Mouse (Mus musculus) hindbrain, embryonic 13.5 days (tissue): ENCODE data around the gene Phf21a. TPM values are rescaled to one million over a fixed set of nuclear protein-coding genes. Genes with fewer than 3 reads are reported as not detected.

ENCODE experiments used
- ATAC-seq: fragments of 200-750 bp; cut with Nextera tagmentation; 2 replicates; pipeline ENCODE4 v1.8.0; 2017; ENCODE audit warnings: moderate TSS enrichment; ENCODE audit not compliant: low FRiP score
- H3K27ac ChIP-seq: fragments of 300-500 bp; sonication (generic); 2 replicates; pipeline ENCODE4 v1.5.1; 2015; ENCODE audit warnings: inconsistent platforms, mild to moderate bottlenecking, moderate library complexity
- H3K27me3 ChIP-seq: fragments of 300-500 bp; sonication (generic); 2 replicates; pipeline ENCODE4 v1.6.1; 2015; ENCODE audit warnings: mild to moderate bottlenecking, inconsistent platforms
- H3K36me3 ChIP-seq: fragments of 300-500 bp; sonication (generic); 2 replicates; pipeline ENCODE4 v1.6.1; 2015; ENCODE audit warnings: mild to moderate bottlenecking, inconsistent platforms
- H3K4me1 ChIP-seq: fragments of 300-500 bp; sonication (generic); replicated peaks from 2 replicates; pipeline ENCODE4 v1.6.1; 2015; ENCODE audit warnings: inconsistent platforms
- H3K4me2 ChIP-seq: fragments of 300-500 bp; sonication (generic); 2 replicates; pipeline ENCODE4 v1.6.1; 2015; ENCODE audit warnings: inconsistent platforms, mild to moderate bottlenecking, moderate library complexity
- H3K4me3 ChIP-seq: fragments of 300-500 bp; sonication (generic); 2 replicates; pipeline ENCODE4 v1.5.1; 2015; ENCODE audit warnings: mild to moderate bottlenecking, inconsistent platforms
- H3K9ac ChIP-seq: fragments of 300-500 bp; sonication (generic); 2 replicates; pipeline ENCODE4 v1.6.1; 2015; ENCODE audit warnings: mild to moderate bottlenecking, inconsistent platforms
- H3K9me3 ChIP-seq: fragments of 300-500 bp; sonication (generic); 2 replicates; pipeline ENCODE4 v1.6.1; 2016; ENCODE audit warnings: inconsistent platforms
- WGBS: fragments of 180-500 bp; shearing (Covaris S2); methylation state at CpG from one replicate; pipeline ENCODE4 v1.1.7; 2015; 5-methylcytosine and 5-hydroxymethylcytosine counted together
- polyA plus RNA-seq: library from polyadenylated mRNA; unstranded; fragments of >200 nt; fragmentation: Nextera tagmentation; extraction: Ambion mirVana; gene quantifications from 2 replicates; pipeline ENCODE4 v1.2.1, GENCODE M21; 2015

Gene Phf21a
- polyA plus RNA-seq, 1 experiment from 2014 or later: 38.4 TPM

DNA sequence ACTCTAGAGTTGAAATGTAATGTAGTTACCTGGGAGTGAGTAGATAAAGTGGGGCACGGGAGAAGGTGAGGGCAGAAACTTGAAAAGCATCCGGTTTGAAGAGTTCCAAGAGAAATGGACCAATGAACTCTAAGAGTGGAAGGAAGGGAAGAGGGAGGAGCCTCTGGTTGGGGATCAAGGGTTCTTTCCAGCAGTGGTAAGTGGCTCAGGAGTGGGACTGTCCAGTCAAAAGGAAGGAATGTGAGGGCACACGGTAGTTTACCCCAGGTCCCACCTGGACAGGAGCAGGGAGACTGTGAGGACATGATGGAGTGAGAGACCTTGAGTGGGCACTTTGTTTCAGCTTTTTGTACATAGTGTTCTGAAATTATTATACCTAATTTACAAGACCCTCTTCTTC lies 196.4 kb downstream of the Phf21a start:
- Histone ChIP-seq H3K9ac (no peak overlapping the region), H3K4me3 (no peak overlapping the region), H3K4me2 (no peak overlapping the region), H3K27me3 (no peaks in the 10 kb centered on the region), H3K36me3 (no peaks in the 10 kb centered on the region), H3K27ac (no peak overlapping the region), H3K9me3 (no peaks in the 10 kb centered on the region), H3K4me1 (peaks cover 13% of the 10 kb centered on the region)
- no peak for ATAC-seq
- 87% methylated on average over 3 of the region's 3 CpGs for WGBS

- Histone ChIP-seq H3K4me3 (no peak overlapping the region), H3K4me1 (no peaks in the 10 kb centered on the region; the same call in 1 of the 2 replicates), H3K27me3 (no peaks in the 10 kb centered on the region), H3K36me3 (no peaks in the 10 kb centered on the region), H3K4me2 (no peak overlapping the region), H3K9me3 (no peaks in the 10 kb centered on the region), H3K27ac (no peak overlapping the region), H3K9ac (no peak overlapping the region)
- 97% methylated on average over 3 of the region's 3 CpGs for WGBS
- ATAC-seq: no peak
Observed at GRCm38 (mm10) chr2:92291526-92291925, 198.6 kb downstream of the Phf21a start.

- Histone ChIP-seq H3K9ac (no peak overlapping the region), H3K4me1 (peaks cover 4% of the 10 kb centered on the region), H3K27ac (no peak overlapping the region), H3K4me3 (no peak overlapping the region), H3K9me3 (no peaks in the 10 kb centered on the region), H3K4me2 (no peak overlapping the region), H3K36me3 (no peaks in the 10 kb centered on the region), H3K27me3 (no peaks in the 10 kb centered on the region)
- 4% methylated on average over 6 of the region's 6 CpGs for WGBS
- ATAC-seq: no peak
Observed at GRCm38 (mm10) chr2:92296402-92296801, 203.5 kb downstream of the Phf21a start.

DNA sequence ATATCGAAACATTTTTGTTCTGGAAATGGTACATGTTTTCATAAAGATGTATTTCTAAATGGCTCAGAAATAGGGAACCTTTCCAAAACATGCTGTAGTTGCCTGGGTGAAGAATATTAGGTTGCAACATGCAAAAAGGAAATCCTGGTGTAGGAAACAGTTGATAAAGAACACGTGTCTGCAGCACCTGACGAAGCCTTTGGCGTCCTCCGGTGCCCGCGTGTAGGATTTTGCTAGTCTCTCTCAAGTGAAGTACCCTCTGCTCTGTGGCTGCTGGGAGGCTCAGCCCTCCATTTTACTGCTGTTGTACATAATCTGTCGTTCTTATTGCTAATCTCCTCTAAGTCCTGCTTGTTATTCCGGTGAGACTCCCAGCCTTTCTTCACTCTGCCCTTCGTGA lies 207.0 kb downstream of the Phf21a start:
- H3K9ac ChIP-seq: no peak overlapping the region
- WGBS: 66% methylated on average over 10 of the region's 10 CpGs
- no peak for ATAC-seq
- H3K4me2 ChIP-seq: no peak overlapping the region
- no peaks in the 10 kb centered on the region for H3K9me3 ChIP-seq
- no peaks in the 10 kb centered on the region for H3K36me3 ChIP-seq
- peaks cover 12% of the 10 kb centered on the region for H3K4me1 ChIP-seq
- H3K27ac ChIP-seq: peak overlapping the region; percentile 41; the same call in 1 of the 2 replicates
- no peaks in the 10 kb centered on the region for H3K27me3 ChIP-seq
- no peak overlapping the region for H3K4me3 ChIP-seq

- Histone ChIP-seq H3K4me2 (no peak overlapping the region), H3K36me3 (no peaks in the 10 kb centered on the region), H3K27me3 (no peaks in the 10 kb centered on the region), H3K9ac (no peak overlapping the region), H3K4me3 (no peak overlapping the region), H3K9me3 (no peaks in the 10 kb centered on the region), H3K4me1 (peaks cover 21% of the 10 kb centered on the region), H3K27ac (peak overlapping the region; percentile 35; the same call in 1 of the 2 replicates)
- ATAC-seq: no peak
- WGBS: 34% methylated on average over 5 of the region's 5 CpGs
Observed at GRCm38 (mm10) chr2:92301849-92302607, 209.1 kb downstream of the Phf21a start.

DNA sequence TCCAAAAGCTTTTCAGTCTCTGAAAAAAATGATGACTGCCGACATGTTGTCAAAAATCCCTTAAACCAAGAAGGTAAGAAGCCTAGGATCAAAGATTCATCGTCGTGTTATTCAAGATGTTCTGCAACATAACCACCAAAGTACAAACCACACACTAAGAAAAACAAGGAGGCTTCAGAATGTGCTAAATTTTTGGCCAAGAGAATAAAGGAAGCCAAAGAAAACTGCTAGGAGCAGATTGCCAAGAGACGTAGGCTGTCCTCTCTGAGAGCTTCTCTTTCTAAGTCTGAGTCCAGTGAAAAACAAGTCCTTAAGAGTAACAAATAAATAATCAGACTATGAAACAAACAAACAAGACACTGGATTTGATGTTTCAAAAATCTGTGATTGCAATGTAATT lies 219.6 kb downstream of the Phf21a start:
- 87% methylated on average over 4 of the region's 4 CpGs for WGBS
- Histone ChIP-seq H3K36me3 (peaks cover 4% of the 10 kb centered on the region; the same call in 1 of the 2 replicates), H3K4me2 (no peak overlapping the region), H3K9me3 (no peaks in the 10 kb centered on the region), H3K9ac (no peak overlapping the region), H3K4me1 (no peaks in the 10 kb centered on the region), H3K27ac (no peak overlapping the region), H3K4me3 (no peak overlapping the region), H3K27me3 (no peaks in the 10 kb centered on the region)
- ATAC-seq: no peak

DNA sequence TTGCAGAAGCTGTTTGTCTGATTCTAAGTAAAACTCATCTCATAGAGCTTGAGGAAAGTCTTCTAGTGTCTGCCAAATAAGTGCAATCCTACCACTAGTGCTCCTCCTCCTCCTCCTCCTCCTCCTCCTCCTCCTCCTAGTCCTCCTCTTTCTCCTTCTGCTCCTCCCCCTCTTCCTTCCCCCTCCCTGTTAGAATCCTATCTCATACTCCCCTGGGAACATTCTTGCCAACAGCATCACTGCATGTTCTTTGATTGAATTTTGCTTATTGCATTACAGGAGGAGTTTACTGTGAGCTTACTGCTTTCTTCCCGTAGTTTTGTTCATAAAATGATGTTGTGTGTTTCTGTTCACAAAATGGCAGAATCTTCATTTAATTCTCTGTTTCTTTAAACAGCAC lies 221.1 kb downstream of the Phf21a start:
- no peak overlapping the region for H3K4me2 ChIP-seq
- no peaks in the 10 kb centered on the region for H3K9me3 ChIP-seq
- no peak overlapping the region for H3K27ac ChIP-seq
- no peak for ATAC-seq
- H3K36me3 ChIP-seq: peaks cover 4% of the 10 kb centered on the region; the same call in 1 of the 2 replicates
- H3K4me1 ChIP-seq: no peaks in the 10 kb centered on the region
- H3K9ac ChIP-seq: no peak overlapping the region
- no peak overlapping the region for H3K4me3 ChIP-seq
- 83% methylated on average over 1 of the region's 1 CpGs for WGBS
- H3K27me3 ChIP-seq: no peaks in the 10 kb centered on the region

DNA sequence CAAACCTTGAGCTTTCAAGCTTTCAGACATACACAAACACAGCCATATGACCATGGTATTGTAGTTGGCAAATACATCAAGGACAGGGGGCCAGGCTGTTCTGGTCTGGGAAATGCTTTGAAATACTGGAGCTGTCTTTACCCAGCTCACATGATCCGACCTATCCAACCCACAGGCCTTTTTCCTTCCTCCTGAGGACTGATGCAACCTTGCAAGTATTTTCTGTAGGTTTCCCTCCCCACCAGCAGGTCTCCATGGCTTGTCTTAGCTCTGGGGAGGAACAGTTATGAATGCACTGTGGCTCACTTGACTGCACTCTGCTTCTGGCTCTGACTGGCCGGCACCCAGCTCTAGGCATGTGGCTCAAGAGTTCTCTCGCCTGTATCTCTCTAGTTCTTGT lies 223.7 kb downstream of the Phf21a start:
- no peak for ATAC-seq
- WGBS: 81% methylated on average over 3 of the region's 3 CpGs
- H3K9me3 ChIP-seq: no peaks in the 10 kb centered on the region
- no peaks in the 10 kb centered on the region for H3K27me3 ChIP-seq
- no peak overlapping the region for H3K9ac ChIP-seq
- H3K36me3 ChIP-seq: peaks cover 8% of the 10 kb centered on the region
- no peaks in the 10 kb centered on the region for H3K4me1 ChIP-seq
- no peak overlapping the region for H3K4me3 ChIP-seq
- H3K27ac ChIP-seq: no peak overlapping the region
- no peak overlapping the region for H3K4me2 ChIP-seq

- no peak overlapping the region for H3K9ac ChIP-seq
- 89% methylated on average over 5 of the region's 5 CpGs for WGBS
- H3K4me1 ChIP-seq: no peaks in the 10 kb centered on the region
- H3K9me3 ChIP-seq: no peaks in the 10 kb centered on the region
- H3K27ac ChIP-seq: no peak overlapping the region
- no peaks in the 10 kb centered on the region for H3K27me3 ChIP-seq
- no peak for ATAC-seq
- H3K4me2 ChIP-seq: no peak overlapping the region
- peaks cover 13% of the 10 kb centered on the region for H3K36me3 ChIP-seq
- H3K4me3 ChIP-seq: no peak overlapping the region
Observed at GRCm38 (mm10) chr2:92317228-92317627, 224.3 kb downstream of the Phf21a start.

- Histone ChIP-seq H3K4me3 (no peak overlapping the region), H3K27me3 (no peaks in the 10 kb centered on the region), H3K9ac (no peak overlapping the region), H3K4me1 (no peaks in the 10 kb centered on the region), H3K4me2 (no peak overlapping the region), H3K9me3 (no peaks in the 10 kb centered on the region), H3K36me3 (peaks cover 47% of the 10 kb centered on the region), H3K27ac (no peak overlapping the region)
- WGBS: 89% methylated on average over 2 of the region's 2 CpGs
- no peak for ATAC-seq
Observed at GRCm38 (mm10) chr2:92322669-92323068, 229.8 kb downstream of the Phf21a start.

DNA sequence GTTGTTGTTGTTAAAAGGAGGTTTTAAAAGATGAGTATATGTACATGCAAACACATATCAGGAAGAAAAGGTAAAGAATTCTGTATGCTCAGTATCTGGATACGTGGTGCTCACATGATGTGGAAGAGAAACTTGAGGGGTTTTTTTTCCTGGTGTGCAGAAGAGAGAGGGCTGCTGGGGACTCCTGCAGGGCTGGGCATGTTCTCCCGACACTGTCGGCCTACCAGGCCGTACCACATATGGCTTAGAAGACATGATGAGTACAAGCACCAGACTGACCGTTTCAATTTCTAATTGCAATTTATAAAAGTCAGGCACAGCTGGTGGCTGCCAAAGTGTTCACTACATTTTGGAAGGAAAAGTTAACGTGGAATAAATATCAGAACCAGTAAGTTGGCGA lies 232.8 kb downstream of the Phf21a start:
- no peak for ATAC-seq
- H3K9me3 ChIP-seq: no peaks in the 10 kb centered on the region
- 85% methylated on average over 7 of the region's 7 CpGs for WGBS
- H3K36me3 ChIP-seq: peaks cover 64% of the 10 kb centered on the region
- H3K4me2 ChIP-seq: no peak overlapping the region
- H3K27ac ChIP-seq: no peak overlapping the region
- H3K27me3 ChIP-seq: no peaks in the 10 kb centered on the region
- H3K9ac ChIP-seq: no peak overlapping the region
- H3K4me3 ChIP-seq: no peak overlapping the region
- H3K4me1 ChIP-seq: no peaks in the 10 kb centered on the region

DNA sequence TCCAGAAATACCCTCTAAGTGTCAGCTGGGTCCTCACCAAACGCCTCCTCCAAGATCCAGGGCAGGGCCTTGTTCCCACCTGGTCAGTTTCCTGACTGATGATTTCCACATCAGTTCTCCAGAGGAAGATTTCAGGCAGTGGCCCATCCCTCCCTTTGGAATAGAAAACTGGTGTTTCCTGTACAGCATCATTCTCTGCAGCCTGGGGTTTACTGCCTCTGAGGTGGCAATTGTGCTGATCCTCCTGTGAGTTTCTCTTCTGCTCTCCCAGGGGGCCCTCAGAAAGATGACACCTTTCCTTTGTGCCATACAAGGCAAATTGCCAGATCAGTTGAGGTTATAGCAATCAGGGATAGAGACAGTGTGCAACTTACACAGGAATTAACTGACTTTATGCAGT lies 233.3 kb downstream of the Phf21a start:
- Histone ChIP-seq H3K4me3 (no peak overlapping the region), H3K4me2 (no peak overlapping the region), H3K4me1 (no peaks in the 10 kb centered on the region), H3K9ac (no peak overlapping the region), H3K9me3 (no peaks in the 10 kb centered on the region), H3K27me3 (no peaks in the 10 kb centered on the region), H3K36me3 (peaks cover 63% of the 10 kb centered on the region), H3K27ac (no peak overlapping the region)
- WGBS: 86% methylated on average over 1 of the region's 1 CpGs
- ATAC-seq: no peak

DNA sequence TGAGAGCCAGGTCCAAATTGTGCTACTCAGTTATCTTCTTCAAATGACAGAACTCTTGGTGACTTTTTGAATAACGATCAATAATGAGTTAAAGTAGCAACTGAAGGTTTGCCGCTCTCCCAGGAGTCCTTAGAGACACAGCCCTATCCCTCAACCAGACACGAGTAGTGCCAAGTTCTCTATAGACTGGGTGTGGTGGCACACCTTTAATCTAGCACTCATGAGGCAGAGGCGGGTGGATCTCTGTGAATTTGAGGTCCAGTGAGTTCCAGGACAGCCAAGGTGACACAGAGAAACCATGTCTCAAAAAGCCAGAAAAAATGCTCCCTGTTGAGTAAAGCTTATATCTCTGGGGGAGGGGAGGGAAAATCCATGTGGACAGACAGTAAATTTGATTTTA lies 234.7 kb downstream of the Phf21a start:
- Histone ChIP-seq H3K27me3 (no peaks in the 10 kb centered on the region), H3K4me2 (no peak overlapping the region), H3K4me3 (no peak overlapping the region), H3K36me3 (peaks cover 60% of the 10 kb centered on the region), H3K9ac (no peak overlapping the region), H3K4me1 (no peaks in the 10 kb centered on the region), H3K27ac (no peak overlapping the region), H3K9me3 (no peaks in the 10 kb centered on the region)
- 94% methylated on average over 4 of the region's 4 CpGs for WGBS
- ATAC-seq: no peak
